Mouse (Mus musculus) midbrain, embryonic 11.5 days (tissue): ENCODE results near the gene Hadha. TPM values are rescaled to one million over a fixed set of nuclear protein-coding genes. Genes with fewer than 3 reads are reported as not detected.
A peak's percentile ranks its signal among the peaks of the same experiment; 100 is the strongest.

Experiments
- ATAC-seq: fragments of 200-750 bp; cut with Nextera tagmentation; 2 replicates; pipeline ENCODE4 v1.8.0; 2017; ENCODE audit warnings: moderate TSS enrichment, moderate library complexity; ENCODE audit not compliant: low FRiP score
- DNase-seq: peaks from one replicate; pipeline ENCODE4 v3.0.0; 2015; ENCODE audit warnings: low spot score; ENCODE audit errors: missing footprints
- H3K27ac ChIP-seq: fragments of 300-500 bp; sonication (generic); 2 replicates; pipeline ENCODE4 v1.5.1; 2014; ENCODE audit warnings: low read depth, low read length
- H3K27me3 ChIP-seq: fragments of 300-500 bp; sonication (generic); 2 replicates; pipeline ENCODE4 v1.6.1; 2014; ENCODE audit warnings: mild to moderate bottlenecking, low read length, moderate library complexity, mixed read lengths; ENCODE audit not compliant: control insufficient read depth, insufficient read depth
- H3K36me3 ChIP-seq: fragments of 300-500 bp; sonication (generic); 2 replicates; pipeline ENCODE4 v1.6.1; 2014; ENCODE audit warnings: mild to moderate bottlenecking, low read length, moderate library complexity, mixed read lengths; ENCODE audit not compliant: control insufficient read depth, insufficient read depth
- H3K4me1 ChIP-seq: fragments of 300-500 bp; sonication (generic); 2 replicates; pipeline ENCODE4 v1.6.1; 2014; ENCODE audit warnings: low read length; ENCODE audit not compliant: control insufficient read depth, insufficient read depth
- H3K4me2 ChIP-seq: fragments of 300-500 bp; sonication (generic); 2 replicates; pipeline ENCODE4 v1.6.1; 2014; ENCODE audit warnings: mild to moderate bottlenecking, moderate library complexity
- H3K4me3 ChIP-seq: fragments of 300-500 bp; sonication (generic); 2 replicates; pipeline ENCODE4 v1.5.1; 2014; ENCODE audit warnings: low read depth, low read length
- H3K9ac ChIP-seq: fragments of 300-500 bp; sonication (generic); 2 replicates; pipeline ENCODE4 v1.6.1; 2014; ENCODE audit warnings: low read length
- H3K9me3 ChIP-seq: fragments of 300-500 bp; sonication (generic); 2 replicates; pipeline ENCODE4 v1.6.1; 2016; ENCODE audit warnings: low read length; ENCODE audit not compliant: control insufficient read depth
- WGBS: fragments of 180-500 bp; shearing (Covaris S2); extraction: QIAGEN DNeasy Blood & Tissue Kit; methylation state at CpG from one replicate; pipeline ENCODE4 v1.1.7; 2014; 5-methylcytosine and 5-hydroxymethylcytosine counted together
- microRNA counts: library from miRNA; unstranded; fragments of <30 nt; microRNA quantifications from one replicate; lab custom pipeline; 2015
- microRNA-seq: library from miRNA; unstranded; fragments of <30 nt; microRNA quantifications from one replicate; pipeline ENCODE4, GENCODE M21; 2017
- polyA plus RNA-seq: library from polyadenylated mRNA; unstranded; fragments of >200 nt; fragmentation: Nextera tagmentation; extraction: Ambion mirVana; gene quantifications from 2 replicates; pipeline ENCODE4 v1.2.1, GENCODE M21; 2014

Gene Hadha
- polyA plus RNA-seq, 1 experiment from 2014 or later, result 87.0 TPM

DNA sequence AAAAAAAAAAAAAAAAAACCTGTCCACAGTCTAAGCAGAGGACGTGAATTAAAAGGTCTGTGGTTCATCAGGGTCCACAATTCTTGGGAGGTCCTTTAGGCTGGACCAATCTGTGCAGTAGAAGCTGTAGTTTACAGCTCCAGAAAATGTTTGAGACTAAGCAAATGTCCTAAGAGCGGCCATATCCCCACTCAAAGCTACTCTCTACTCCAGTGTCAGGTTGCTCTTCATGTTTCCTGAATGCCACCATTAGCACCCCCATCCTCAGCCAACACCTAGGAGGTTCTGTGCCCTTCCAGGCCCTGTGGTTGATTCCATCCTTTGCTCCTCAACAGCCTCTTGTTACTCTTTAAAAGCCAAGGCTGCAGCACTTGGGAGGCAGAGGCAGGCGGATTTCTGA is 82.6 kb downstream of the Hadha start:
- H3K9ac ChIP-seq, result peak overlapping the region; percentile 84; the same call in 1 of the 2 replicates
- peak overlapping the region; percentile 69 for H3K4me3 ChIP-seq
- H3K36me3 ChIP-seq, result peaks cover 12% of the 10 kb centered on the region; the same call in 1 of the 2 replicates
- H3K27ac ChIP-seq, result no peak overlapping the region
- no peaks in the 10 kb centered on the region for H3K27me3 ChIP-seq
- H3K4me2 ChIP-seq, result peak overlapping the region; percentile 77
- 61% methylated on average over 3 of the region's 3 CpGs for WGBS
- ATAC-seq (peak; percentile 30; the same call in 1 of the 2 replicates), DNase-seq (no peak)
- no peaks in the 10 kb centered on the region for H3K9me3 ChIP-seq
- H3K4me1 ChIP-seq, result peaks cover 3% of the 10 kb centered on the region; the same call in 1 of the 2 replicates

DNA sequence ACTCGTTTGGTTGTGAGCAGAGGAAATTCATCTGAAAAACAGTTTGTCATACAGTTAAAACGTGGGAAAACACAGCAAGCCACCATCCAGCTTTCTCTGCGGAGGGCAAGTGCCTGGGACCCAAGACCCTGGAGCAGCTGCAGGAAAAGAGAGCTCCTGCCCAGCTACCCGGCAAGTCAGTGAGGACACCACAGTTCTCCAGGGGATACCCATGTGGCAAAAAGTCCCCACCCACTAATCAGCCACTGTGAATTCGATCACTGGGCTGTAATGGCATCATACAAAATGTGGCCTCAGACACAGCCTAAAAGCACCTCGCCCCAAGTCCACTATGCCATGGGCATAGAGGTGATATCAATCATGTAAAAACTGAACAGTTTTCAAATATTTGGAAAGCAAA is 83.3 kb downstream of the Hadha start:
- 84% methylated on average over 6 of the region's 6 CpGs for WGBS

More for the DNA sequence above, 83.3 kb downstream of the Hadha start:
- H3K4me2 ChIP-seq, result peak overlapping the region; percentile 77
- peaks cover 3% of the 10 kb centered on the region; the same call in 1 of the 2 replicates for H3K4me1 ChIP-seq
- H3K27ac ChIP-seq, result no peak overlapping the region
- no peaks in the 10 kb centered on the region for H3K9me3 ChIP-seq
- peak overlapping the region; percentile 3; the same call in 1 of the 2 replicates for H3K9ac ChIP-seq
- ATAC-seq, result no peak
- no peak for DNase-seq
- H3K27me3 ChIP-seq, result no peaks in the 10 kb centered on the region
- peak overlapping the region; percentile 8 for H3K4me3 ChIP-seq
- peaks cover 12% of the 10 kb centered on the region; the same call in 1 of the 2 replicates for H3K36me3 ChIP-seq

MicroRNAs encoded within 50 kb of the gene (microRNA counts, 519-probe panel; counts per million panel counts)
- not detected for microRNA mmu-miR-1960 (lab: Ali Mortazavi, UCI)

Small RNA genes lying within 50 kb of the gene (microRNA-seq; reads per million reads assigned to microRNA genes)
- 1.9 reads per million, percentile 3 among the genes with 10 or more reads in this experiment for gene Mir1960

Other genes starting within 250 kb of the Hadha start
- 0.07 TPM in 1 of 2 replicates, not detected in the other for gene Il6, start 142.0 kb downstream of the Hadha start, polyA plus RNA-seq
- 268 and 278 TPM in 2 replicates for gene Tyms, start 81.5 kb downstream of the Hadha start, polyA plus RNA-seq
- gene Garem2, start 50.0 kb downstream of the Hadha start, polyA plus RNA-seq, result 14.3 and 15.3 TPM in 2 replicates
- 3.7 and 4.5 TPM in 2 replicates for gene 3110082J24Rik, start 49.1 kb downstream of the Hadha start, polyA plus RNA-seq
- 107 and 114 TPM in 2 replicates for gene Hadhb, start 86 bp upstream of the Hadha start, polyA plus RNA-seq
- gene Adgrf3, start 50.6 kb upstream of the Hadha start, polyA plus RNA-seq, result not detected in 2 replicates
- 21.8 and 22.0 TPM in 2 replicates for gene Selenoi, start 77.4 kb upstream of the Hadha start, polyA plus RNA-seq
- 0.68 and 0.73 TPM in 2 replicates for gene Drc1, start 126.2 kb upstream of the Hadha start, polyA plus RNA-seq